Mouse (Mus musculus): ENCODE measurements around the gene Gm10188.

- TF ChIP-seq CTCF (IDR thresholded peaks at IDR 0.05; ENCODE audit: extremely low read depth, insufficient read depth, insufficient read length, insufficient replicate concordance) (no peak), POLR2A (IDR thresholded peaks at IDR 0.05; ENCODE audit: low read depth, low read length) (no peak)
Measured at GRCm38 (mm10) chr1:132271237-132271636, 41.7 kb upstream of the Gm10188 start.

Measured in spleen, adult 2 months (tissue).